Mouse (Mus musculus) kidney, adult 18-20 months (tissue): ENCODE measurements around the gene Prkab2.

Experiments
- DNase-seq: peaks from one replicate; pipeline ENCODE4 v3.0.0; 2021

Prkab2 gene

GRCm38 (mm10) chr3:97653781-97654180, 4.2 kb upstream of the Prkab2 start:
- no peak for DNase-seq

GRCm38 (mm10) chr3:97654901-97655300, 3.1 kb upstream of the Prkab2 start:
- DNase-seq: peak; percentile 47

GRCm38 (mm10) chr3:97658426-97659193, 617 bp downstream of the Prkab2 start:
- DNase-seq: no peak

GRCm38 (mm10) chr3:97659746-97660145, 1.8 kb downstream of the Prkab2 start:
- DNase-seq: no peak

- DNase-seq: no peak
These were observed 3.2 kb downstream of the Prkab2 start for GRCm38 (mm10) chr3:97661206-97661605.

- DNase-seq: no peak
These were observed 7.5 kb downstream of the Prkab2 start for GRCm38 (mm10) chr3:97665525-97665924.

GRCm38 (mm10) chr3:97666154-97666553, 8.2 kb downstream of the Prkab2 start:
- no peak for DNase-seq

GRCm38 (mm10) chr3:97667093-97667675, 9.2 kb downstream of the Prkab2 start:
- DNase-seq: no peak

GRCm38 (mm10) chr3:97674644-97675110, 16.7 kb downstream of the Prkab2 start, which contains the start of gene Gm17651:
Gene Gm17651, minus strand, starts transcription at chr3:97674694.
- no peak for DNase-seq

GRCm38 (mm10) chr3:97676126-97676525, 18.1 kb downstream of the Prkab2 start:
- DNase-seq: no peak

- no peak for DNase-seq
These were observed 20.4 kb downstream of the Prkab2 start for GRCm38 (mm10) chr3:97678416-97678815.

GRCm38 (mm10) chr3:97680631-97681320, 22.8 kb downstream of the Prkab2 start:
- DNase-seq: peak; percentile 86

- DNase-seq: peak; percentile 82
These were observed 23.5 kb downstream of the Prkab2 start for GRCm38 (mm10) chr3:97681321-97682158.

- DNase-seq: no peak
These were observed 24.1 kb downstream of the Prkab2 start for GRCm38 (mm10) chr3:97682159-97682502.

- DNase-seq: no peak
These were observed 24.6 kb downstream of the Prkab2 start for GRCm38 (mm10) chr3:97682576-97682975.

GRCm38 (mm10) chr3:97683560-97684195, 25.7 kb downstream of the Prkab2 start:
- DNase-seq: no peak

- no peak for DNase-seq
These were observed 28.6 kb downstream of the Prkab2 start for GRCm38 (mm10) chr3:97686372-97687117.

GRCm38 (mm10) chr3:97689289-97689688, 31.3 kb downstream of the Prkab2 start:
- no peak for DNase-seq

GRCm38 (mm10) chr3:97690590-97690989, 32.6 kb downstream of the Prkab2 start:
- peak; percentile 49 for DNase-seq

- DNase-seq: no peak
These were observed 33.5 kb downstream of the Prkab2 start for GRCm38 (mm10) chr3:97691443-97692017.

GRCm38 (mm10) chr3:97693806-97694205, 35.8 kb downstream of the Prkab2 start:
- DNase-seq: no peak
